Mouse (Mus musculus) intestine, embryonic 16.5 days (tissue): ENCODE measurements at regions not wholly inside any gene's neighbourhood (a gene's known extent, or its start where the extent isn't known, plus 50 kb on each side); places are given as distances from the start of the nearest gene placed in this dataset.

ENCODE experiments used
- ATAC-seq: fragments of 200-750 bp; cut with Nextera tagmentation; 2 replicates; pipeline ENCODE4 v1.8.0; 2017; ENCODE audit warnings: moderate TSS enrichment, moderate library complexity
- H3K27ac ChIP-seq: fragments of 300-500 bp; sonication (generic); 2 replicates; pipeline ENCODE4 v1.5.1; 2014; ENCODE audit warnings: mild to moderate bottlenecking, low read length
- H3K27me3 ChIP-seq: fragments of 300-500 bp; sonication (generic); replicated peaks from 2 replicates; pipeline ENCODE4 v1.6.1; 2014; ENCODE audit warnings: low read length, control low read depth, mixed read lengths; ENCODE audit not compliant: control insufficient read depth, insufficient read depth
- H3K36me3 ChIP-seq: fragments of 300-500 bp; sonication (generic); 2 replicates; pipeline ENCODE4 v1.6.1; 2014; ENCODE audit warnings: low read length, control low read depth; ENCODE audit not compliant: control insufficient read depth, insufficient read depth
- H3K4me1 ChIP-seq: fragments of 300-500 bp; sonication (generic); 2 replicates; pipeline ENCODE4 v1.6.1; 2014; ENCODE audit warnings: low read length, control low read depth, mixed read lengths; ENCODE audit not compliant: control insufficient read depth, insufficient read depth
- H3K4me2 ChIP-seq: fragments of 300-500 bp; sonication (generic); 2 replicates; pipeline ENCODE4 v1.6.1; 2014; ENCODE audit warnings: low read depth, low read length, control low read depth
- H3K4me3 ChIP-seq: fragments of 300-500 bp; sonication (generic); 2 replicates; pipeline ENCODE4 v1.5.1; 2014; ENCODE audit warnings: mild to moderate bottlenecking, low read length
- H3K9ac ChIP-seq: fragments of 300-500 bp; sonication (generic); 2 replicates; pipeline ENCODE4 v1.6.1; 2014; ENCODE audit warnings: low read depth, low read length
- H3K9me3 ChIP-seq: fragments of 300-500 bp; sonication (generic); 2 replicates; pipeline ENCODE4 v1.6.1; 2016; ENCODE audit warnings: low read length, control low read depth; ENCODE audit not compliant: control insufficient read depth
- WGBS: fragments of 180-500 bp; shearing (Covaris S2); extraction: QIAGEN DNeasy Blood & Tissue Kit; methylation state at CpG from one replicate; pipeline ENCODE4 v1.1.7; 2014; 5-methylcytosine and 5-hydroxymethylcytosine counted together

DNA sequence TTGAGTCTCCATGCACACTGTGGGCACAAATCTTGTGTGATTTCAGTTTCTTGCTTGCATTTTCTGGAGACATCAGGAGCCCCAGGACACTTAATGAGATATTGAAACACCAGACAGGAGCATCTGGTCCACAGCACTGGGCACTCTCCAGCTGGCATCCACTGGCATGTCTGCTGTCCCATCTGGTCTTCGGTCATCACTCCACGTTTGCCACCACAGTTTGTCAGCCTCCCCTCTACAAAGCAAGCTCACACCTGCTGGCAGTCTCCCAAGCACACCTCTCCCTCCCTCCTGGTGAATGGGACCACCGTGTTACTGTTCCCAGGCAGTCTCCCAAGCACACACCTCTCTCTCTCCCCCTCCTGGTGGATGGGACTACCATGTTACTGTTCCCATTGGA is 228.8 kb downstream of the Barhl2 start:
- H3K9ac ChIP-seq, result no peak overlapping the region
- H3K4me3 ChIP-seq, result no peak overlapping the region
- H3K36me3 ChIP-seq, result no peaks in the 10 kb centered on the region
- 49% methylated on average over 3 of the region's 3 CpGs for WGBS
- H3K27me3 ChIP-seq, result no peaks in the 10 kb centered on the region
- H3K9me3 ChIP-seq, result no peaks in the 10 kb centered on the region
- H3K27ac ChIP-seq, result no peak overlapping the region
- no peak for ATAC-seq
- no peak overlapping the region for H3K4me2 ChIP-seq
- H3K4me1 ChIP-seq, result no peaks in the 10 kb centered on the region

DNA sequence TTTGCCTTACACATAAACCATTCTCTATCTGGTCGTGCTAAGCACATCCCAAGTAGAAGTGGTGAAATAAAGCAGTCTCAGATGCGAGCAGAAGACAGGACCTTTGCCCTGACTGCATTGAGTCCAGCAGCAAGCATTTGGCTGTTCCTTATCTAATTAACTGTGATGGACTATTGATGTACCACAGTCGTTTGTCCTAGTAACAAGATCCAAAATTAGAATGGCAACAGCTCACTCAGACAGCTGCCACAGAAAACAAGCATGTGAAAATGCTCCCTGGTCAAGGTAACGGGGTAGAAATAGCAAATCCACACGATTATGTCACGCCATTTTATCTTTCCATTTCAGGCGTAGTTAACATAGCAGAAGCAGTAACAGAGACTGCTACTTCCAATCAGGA is 233.8 kb downstream of the Barhl2 start:
- ATAC-seq, result no peak
- H3K9me3 ChIP-seq, result no peaks in the 10 kb centered on the region

DNA sequence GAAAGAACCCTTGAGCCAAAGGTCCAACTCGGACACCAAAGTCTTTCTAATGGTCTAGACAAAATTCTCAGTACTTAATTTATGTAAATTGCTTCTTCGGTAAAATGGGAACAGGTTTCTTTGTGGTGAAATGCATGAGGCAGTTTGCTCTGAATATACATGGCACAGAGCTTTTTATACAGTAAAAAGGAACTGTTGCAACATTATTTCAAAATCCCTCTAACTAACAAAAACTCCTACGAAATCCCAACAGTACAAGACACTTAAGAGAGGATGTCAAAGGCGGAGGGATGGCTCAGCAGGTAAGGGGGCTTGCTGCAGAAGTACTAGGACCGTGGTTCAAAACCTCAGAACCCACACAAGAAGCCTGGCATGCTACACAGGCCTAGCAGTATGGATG is 248.4 kb downstream of the Barhl2 start:
- no peak overlapping the region for H3K27ac ChIP-seq
- no peaks in the 10 kb centered on the region for H3K4me1 ChIP-seq
- no peak overlapping the region for H3K4me2 ChIP-seq
- ATAC-seq, result no peak
- no peaks in the 10 kb centered on the region for H3K36me3 ChIP-seq
- no peak overlapping the region for H3K9ac ChIP-seq
- no peak overlapping the region for H3K4me3 ChIP-seq
- WGBS, result 83% methylated on average over 5 of the region's 5 CpGs
- no peaks in the 10 kb centered on the region for H3K27me3 ChIP-seq
- no peaks in the 10 kb centered on the region for H3K9me3 ChIP-seq

More for the DNA sequence above, 233.8 kb downstream of the Barhl2 start:
- WGBS, result 58% methylated on average over 7 of the region's 7 CpGs
- no peak overlapping the region for H3K4me2 ChIP-seq
- no peak overlapping the region for H3K4me3 ChIP-seq
- no peaks in the 10 kb centered on the region for H3K36me3 ChIP-seq
- H3K27ac ChIP-seq, result no peak overlapping the region
- H3K9ac ChIP-seq, result no peak overlapping the region
- no peaks in the 10 kb centered on the region for H3K4me1 ChIP-seq
- no peaks in the 10 kb centered on the region for H3K27me3 ChIP-seq

DNA sequence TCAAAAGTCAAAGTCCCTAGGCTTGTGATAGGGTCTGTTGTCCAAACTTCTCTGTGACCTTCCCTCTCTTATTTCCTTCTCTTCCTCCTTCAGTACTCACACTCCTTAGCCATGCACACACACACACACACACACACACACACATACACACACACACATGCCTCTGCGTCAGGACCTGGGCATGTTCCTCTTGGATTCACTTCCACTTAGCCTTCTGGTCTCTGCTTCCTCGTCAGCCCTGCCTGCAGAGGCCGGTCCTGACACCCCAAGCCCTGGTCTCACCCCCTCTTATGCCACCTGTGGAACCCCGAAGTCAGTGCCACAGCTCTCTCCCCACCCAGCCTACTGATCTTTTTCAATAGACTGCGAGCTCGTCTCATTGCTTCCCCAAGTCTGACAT is 250.3 kb downstream of the Barhl2 start:
- no peak for ATAC-seq
- H3K4me3 ChIP-seq, result no peak overlapping the region
- 71% methylated on average over 6 of the region's 6 CpGs for WGBS
- H3K27ac ChIP-seq, result no peak overlapping the region
- H3K4me1 ChIP-seq, result no peaks in the 10 kb centered on the region
- no peaks in the 10 kb centered on the region for H3K27me3 ChIP-seq
- no peaks in the 10 kb centered on the region for H3K9me3 ChIP-seq
- H3K9ac ChIP-seq, result no peak overlapping the region
- no peaks in the 10 kb centered on the region for H3K36me3 ChIP-seq
- no peak overlapping the region for H3K4me2 ChIP-seq

DNA sequence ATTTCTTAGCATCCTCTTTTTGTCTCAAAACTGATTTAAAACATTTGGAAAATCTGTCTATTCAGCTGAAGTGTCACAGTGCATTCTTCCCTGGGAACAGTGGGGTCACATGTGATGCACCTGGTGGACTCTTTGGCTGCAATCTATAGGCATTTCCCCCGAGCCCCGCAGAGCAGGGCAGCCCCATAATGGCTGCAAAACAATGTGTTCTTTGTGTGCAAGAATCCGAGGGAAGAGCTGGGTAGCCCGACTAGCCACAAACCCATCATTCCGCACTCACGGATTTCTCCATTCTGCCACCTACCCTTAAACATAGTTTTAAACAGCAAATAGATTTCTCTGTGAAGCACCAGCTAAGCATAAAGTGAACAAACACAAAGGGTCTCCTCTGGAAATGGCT is 252.2 kb downstream of the Barhl2 start:
- Histone ChIP-seq H3K27ac (no peak overlapping the region), H3K27me3 (no peaks in the 10 kb centered on the region), H3K4me2 (no peak overlapping the region), H3K9ac (no peak overlapping the region), H3K36me3 (no peaks in the 10 kb centered on the region), H3K4me3 (no peak overlapping the region), H3K9me3 (no peaks in the 10 kb centered on the region), H3K4me1 (no peaks in the 10 kb centered on the region)
- 52% methylated on average over 6 of the region's 6 CpGs for WGBS
- ATAC-seq, result no peak

DNA sequence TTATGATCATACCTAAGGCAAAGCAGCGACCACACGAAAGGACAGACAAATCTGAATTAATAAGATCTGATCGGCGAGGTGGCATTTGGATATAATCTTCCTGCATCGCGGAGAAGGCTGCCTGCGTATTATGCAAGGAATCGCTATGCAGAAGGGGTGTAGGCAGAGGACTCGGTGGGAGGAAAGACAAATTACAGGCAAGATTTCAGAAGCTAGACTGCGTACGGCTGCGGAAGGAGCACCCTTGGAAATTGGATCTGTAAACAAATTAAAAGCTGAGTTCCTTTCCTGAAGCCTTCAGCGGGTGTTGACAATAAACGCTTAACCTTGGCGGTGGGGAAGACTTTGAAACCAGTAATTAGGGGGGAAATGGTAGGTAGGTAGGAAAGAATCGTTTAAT is 257.3 kb downstream of the Barhl2 start:
- Histone ChIP-seq H3K4me2 (no peak overlapping the region), H3K4me3 (no peak overlapping the region), H3K36me3 (no peaks in the 10 kb centered on the region), H3K9me3 (no peaks in the 10 kb centered on the region), H3K9ac (no peak overlapping the region), H3K27ac (no peak overlapping the region), H3K27me3 (no peaks in the 10 kb centered on the region), H3K4me1 (no peaks in the 10 kb centered on the region)
- ATAC-seq, result no peak
- WGBS, result 57% methylated on average over 16 of the region's 16 CpGs

DNA sequence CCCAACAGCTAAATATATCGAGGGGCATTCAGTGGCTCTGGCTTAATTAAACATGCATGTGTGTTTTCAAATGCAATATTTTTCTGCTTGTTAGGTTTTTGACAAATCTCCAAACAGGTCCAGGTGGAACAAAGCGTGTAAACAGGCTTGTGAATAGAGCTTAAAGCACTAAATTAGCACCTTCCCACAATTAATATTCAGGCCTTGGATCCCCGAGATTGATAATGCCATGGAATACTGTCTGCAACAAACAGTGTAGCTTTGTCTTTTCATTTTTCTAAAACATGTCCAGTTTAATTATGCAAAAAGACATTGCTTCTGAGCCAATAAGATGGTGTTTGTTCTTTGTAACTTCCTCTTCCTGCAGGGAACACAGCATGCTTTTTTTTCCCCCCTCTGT is 258.9 kb downstream of the Barhl2 start:
- Histone ChIP-seq H3K4me3 (no peak overlapping the region), H3K4me2 (no peak overlapping the region), H3K27ac (no peak overlapping the region), H3K27me3 (no peaks in the 10 kb centered on the region), H3K9ac (no peak overlapping the region), H3K9me3 (no peaks in the 10 kb centered on the region), H3K4me1 (no peaks in the 10 kb centered on the region), H3K36me3 (no peaks in the 10 kb centered on the region)
- no peak for ATAC-seq
- WGBS, result 73% methylated on average over 3 of the region's 3 CpGs

DNA sequence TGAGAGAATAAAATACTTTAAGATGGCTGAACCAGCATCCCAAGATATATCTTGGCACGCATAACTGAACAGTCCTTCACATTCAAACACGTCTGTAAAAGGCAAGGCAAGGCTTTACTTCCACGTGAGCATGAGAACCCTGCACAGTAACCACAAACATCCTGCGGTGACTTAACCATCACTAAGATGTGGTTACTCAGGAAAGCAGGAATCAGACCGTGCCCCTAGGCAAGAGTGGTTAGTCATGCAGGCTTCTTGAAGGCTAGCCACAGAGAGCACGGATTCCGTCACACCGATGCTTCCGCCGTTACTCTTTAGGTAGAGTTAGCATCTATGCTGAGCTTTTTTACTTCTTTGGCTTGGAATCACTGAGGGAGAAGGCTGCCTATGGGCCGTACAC is 266.8 kb downstream of the Barhl2 start:
- Histone ChIP-seq H3K9ac (no peak overlapping the region), H3K9me3 (no peaks in the 10 kb centered on the region), H3K27ac (no peak overlapping the region), H3K4me1 (no peaks in the 10 kb centered on the region), H3K36me3 (no peaks in the 10 kb centered on the region), H3K4me3 (no peak overlapping the region), H3K4me2 (no peak overlapping the region), H3K27me3 (no peaks in the 10 kb centered on the region)
- WGBS, result 89% methylated on average over 11 of the region's 11 CpGs
- no peak for ATAC-seq

DNA sequence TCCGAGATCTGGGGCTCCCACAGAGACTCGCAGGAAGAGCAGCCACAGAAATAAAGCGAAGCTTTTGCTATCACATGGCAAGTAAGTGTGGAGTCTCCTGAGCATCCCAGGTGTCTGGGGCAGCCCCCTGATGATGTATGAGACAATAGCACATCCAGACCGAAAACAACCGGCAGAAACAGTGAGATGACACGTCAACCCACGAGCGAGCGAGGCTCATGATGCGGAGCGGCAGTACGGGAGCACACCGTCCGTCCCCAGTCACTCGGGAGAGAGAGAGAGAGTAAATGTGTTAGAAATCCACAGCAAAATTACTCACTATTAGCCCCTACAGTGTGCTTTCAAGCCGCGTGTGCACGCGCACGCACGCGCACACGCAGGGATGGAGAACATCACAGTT is 276.2 kb downstream of the Barhl2 start:
- Histone ChIP-seq H3K36me3 (no peaks in the 10 kb centered on the region), H3K27me3 (no peaks in the 10 kb centered on the region), H3K27ac (no peak overlapping the region), H3K4me1 (no peaks in the 10 kb centered on the region), H3K4me3 (no peak overlapping the region), H3K9me3 (no peaks in the 10 kb centered on the region), H3K4me2 (no peak overlapping the region), H3K9ac (no peak overlapping the region)
- no peak for ATAC-seq
- 86% methylated on average over 23 of the region's 23 CpGs for WGBS

DNA sequence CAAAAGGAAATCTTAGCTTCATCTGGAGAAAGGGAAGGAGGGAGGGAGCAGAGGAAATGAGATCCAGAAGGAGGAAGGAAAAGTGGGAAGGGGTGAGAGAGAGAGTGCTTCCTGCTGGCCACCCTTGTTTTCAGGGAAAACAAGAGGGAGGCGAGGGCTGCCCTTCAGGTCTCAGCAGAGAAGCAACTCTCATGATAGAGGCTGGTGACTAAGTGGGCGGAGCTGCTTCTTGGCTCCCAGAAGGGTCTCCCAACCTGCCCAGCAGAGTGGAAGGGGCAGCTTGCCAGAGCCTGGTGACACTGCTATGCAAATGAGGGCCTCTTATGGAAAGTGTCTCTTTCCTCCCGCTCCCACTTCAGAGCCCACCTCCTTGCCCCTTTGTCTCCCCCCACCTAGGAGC is 285.8 kb downstream of the Barhl2 start:
- no peak for ATAC-seq
- Histone ChIP-seq H3K4me1 (no peaks in the 10 kb centered on the region), H3K27ac (no peak overlapping the region), H3K27me3 (no peaks in the 10 kb centered on the region), H3K9ac (no peak overlapping the region), H3K4me2 (no peak overlapping the region), H3K4me3 (no peak overlapping the region), H3K36me3 (no peaks in the 10 kb centered on the region), H3K9me3 (no peaks in the 10 kb centered on the region)
- WGBS, result 4% methylated on average over 3 of the region's 3 CpGs
